Mouse (Mus musculus) lung, embryonic 14.5 days (tissue): ENCODE results near the gene Dlg4. TPM values are rescaled to one million over a fixed set of nuclear protein-coding genes. Genes with fewer than 3 reads are reported as not detected.

Source experiments
- ATAC-seq: fragments of 200-750 bp; cut with Nextera tagmentation; 2 replicates; pipeline ENCODE4 v1.8.0; 2017; ENCODE audit warnings: mild to moderate bottlenecking, moderate TSS enrichment, moderate library complexity; ENCODE audit not compliant: insufficient read depth
- DNase-seq: peaks from one replicate; pipeline ENCODE4 v3.0.0-alpha.2; 2015
- H3K27ac ChIP-seq: fragments of 300-500 bp; sonication (generic); 2 replicates; pipeline ENCODE4 v1.5.1; 2014; ENCODE audit warnings: low read depth, mild to moderate bottlenecking, moderate library complexity
- H3K27me3 ChIP-seq: fragments of 300-500 bp; sonication (generic); 2 replicates; pipeline ENCODE4 v1.6.1; 2014; ENCODE audit warnings: low read length, control low read depth; ENCODE audit not compliant: insufficient read depth
- H3K36me3 ChIP-seq: fragments of 300-500 bp; sonication (generic); 2 replicates; pipeline ENCODE4 v1.6.1; 2014; ENCODE audit warnings: control low read depth; ENCODE audit not compliant: insufficient read depth
- H3K4me1 ChIP-seq: fragments of 300-500 bp; sonication (generic); 2 replicates; pipeline ENCODE4 v1.6.1; 2014; ENCODE audit warnings: antibody characterized with exemption, control low read depth; ENCODE audit not compliant: insufficient read depth
- H3K4me2 ChIP-seq: fragments of 300-500 bp; sonication (generic); 2 replicates; pipeline ENCODE4 v1.6.1; 2014; ENCODE audit warnings: mild to moderate bottlenecking
- H3K4me3 ChIP-seq: fragments of 300-500 bp; sonication (generic); 2 replicates; pipeline ENCODE4 v1.5.1; 2014; ENCODE audit warnings: low read depth, low read length
- H3K9ac ChIP-seq: fragments of 300-500 bp; sonication (generic); 2 replicates; pipeline ENCODE4 v1.6.1; 2014
- H3K9me3 ChIP-seq: fragments of 300-500 bp; sonication (generic); 2 replicates; pipeline ENCODE4 v1.6.1; 2016; ENCODE audit warnings: low read depth, low read length, control low read depth
- CTCF ChIP-seq: IDR thresholded peaks from 2 replicates; pipeline ENCODE4 v1.5.1; 2016; ENCODE audit warnings: antibody characterized with exemption, low read depth
- whole genome bisulfite sequencing: fragments of 180-500 bp; shearing (Covaris S2); extraction: QIAGEN DNeasy Blood & Tissue Kit; methylation state at CpG from one replicate; pipeline ENCODE4 v1.1.7; 2014; 5-methylcytosine and 5-hydroxymethylcytosine counted together
- polyA plus RNA-seq: library from polyadenylated mRNA; unstranded; fragments of >200 nt; fragmentation: Nextera tagmentation; extraction: Ambion mirVana; gene quantifications from 2 replicates; pipeline ENCODE4 v1.2.1, GENCODE M21; 2014

Gene Dlg4
- polyA plus RNA-seq, result 5.9 and 7.4 TPM in 2 replicates

DNA sequence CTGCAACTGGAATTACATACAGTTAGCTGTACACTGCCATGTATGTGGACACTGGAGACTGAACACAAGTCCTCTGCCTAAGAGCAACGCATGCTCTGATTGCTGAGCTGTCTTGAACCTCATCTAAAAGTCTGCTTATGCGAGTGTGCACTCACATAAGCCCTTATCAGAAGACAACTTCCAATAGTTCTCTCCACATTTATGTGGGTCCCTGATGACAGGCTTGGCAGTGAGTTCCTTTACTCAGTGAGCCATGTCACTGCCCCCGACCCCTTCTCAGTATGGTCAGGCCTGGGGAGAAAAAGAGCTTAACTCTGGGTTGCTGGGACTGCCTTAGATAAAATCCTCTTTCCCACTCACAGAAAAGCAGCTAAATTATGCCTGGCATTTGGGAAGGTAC lies at the start of gene Dlg4:
Gene Dlg4, plus strand, starts transcription at position 274 of the 400 bp plus-strand sequence.
- peak within 1 kb of the TSS; percentile 38; the same call in 1 of the 2 replicates for H3K27ac ChIP-seq
- ATAC-seq, result no peak
- TF ChIP-seq CTCF, result no peak
- peak within 1 kb of the TSS; percentile 66; the same call in 1 of the 2 replicates for H3K4me3 ChIP-seq
- WGBS, result 69% methylated on average over 3 of the region's 3 CpGs
- H3K4me1 ChIP-seq, result peaks cover 14% of the 10 kb centered on the region
- peak within 1 kb of the TSS; percentile 93 for H3K4me2 ChIP-seq
- H3K36me3 ChIP-seq, result peaks cover 25% of the 10 kb centered on the region
- H3K27me3 ChIP-seq, result no peaks in the 10 kb centered on the region
- peak within 1 kb of the TSS; percentile 80 for H3K9ac ChIP-seq
- H3K9me3 ChIP-seq, result no peaks in the 10 kb centered on the region
- no peak for DNase-seq

DNA sequence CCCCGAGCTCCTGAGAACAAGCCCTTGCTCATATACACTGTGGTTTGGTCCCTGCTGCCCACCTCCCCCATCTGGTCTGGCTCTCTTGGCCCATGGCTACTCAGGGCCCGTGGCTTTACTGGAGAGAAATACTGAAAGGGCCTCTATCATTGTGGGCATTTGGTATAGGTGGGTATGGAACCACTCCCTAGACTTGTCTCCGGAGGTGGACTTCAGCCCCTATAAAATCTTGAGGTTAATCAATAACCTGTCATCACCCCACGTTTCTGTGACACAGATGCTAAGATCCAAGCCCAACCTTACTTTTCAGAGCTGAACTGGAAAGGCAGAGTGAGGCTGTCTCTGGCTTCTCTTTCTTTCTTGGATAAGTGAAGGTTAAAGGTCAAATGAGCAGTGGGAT lies 47.9 kb upstream of the Dlg4 start:
- no peak for TF ChIP-seq CTCF
- Histone ChIP-seq H3K9me3 (no peaks in the 10 kb centered on the region), H3K27ac (no peak overlapping the region), H3K4me1 (no peaks in the 10 kb centered on the region), H3K27me3 (peaks cover 38% of the 10 kb centered on the region), H3K4me2 (no peak overlapping the region), H3K9ac (no peak overlapping the region), H3K36me3 (peaks cover 51% of the 10 kb centered on the region), H3K4me3 (no peak overlapping the region)
- ATAC-seq, result no peak
- DNase-seq, result no peak
- 72% methylated on average over 4 of the region's 4 CpGs for WGBS

DNA sequence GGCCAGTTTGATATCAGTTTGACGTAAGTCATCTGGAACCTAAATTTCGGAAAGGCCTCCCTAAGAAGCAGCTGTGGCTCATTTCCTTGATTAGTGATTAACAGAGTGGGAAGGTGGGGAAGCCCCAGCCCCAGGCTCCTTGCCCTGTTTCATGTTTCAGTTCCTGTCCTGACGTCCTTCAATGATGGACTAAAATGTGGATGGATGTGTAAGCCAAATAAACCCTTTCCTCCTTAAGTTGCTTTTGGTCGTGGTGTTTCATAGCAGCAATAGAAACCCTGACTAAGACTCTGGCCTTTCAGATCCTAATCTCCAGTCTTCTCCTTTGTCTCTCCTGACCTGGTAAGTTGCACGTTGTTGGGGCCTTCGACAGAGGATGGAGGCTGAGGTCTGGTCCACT lies 46.5 kb upstream of the Dlg4 start:
- Histone ChIP-seq H3K27me3 (peaks cover 23% of the 10 kb centered on the region), H3K27ac (no peak overlapping the region), H3K4me2 (no peak overlapping the region), H3K9ac (no peak overlapping the region), H3K36me3 (peaks cover 65% of the 10 kb centered on the region), H3K9me3 (no peaks in the 10 kb centered on the region), H3K4me3 (no peak overlapping the region), H3K4me1 (no peaks in the 10 kb centered on the region)
- DNase-seq, result no peak
- ATAC-seq, result no peak
- no peak for TF ChIP-seq CTCF
- 75% methylated on average over 6 of the region's 6 CpGs for WGBS

DNA sequence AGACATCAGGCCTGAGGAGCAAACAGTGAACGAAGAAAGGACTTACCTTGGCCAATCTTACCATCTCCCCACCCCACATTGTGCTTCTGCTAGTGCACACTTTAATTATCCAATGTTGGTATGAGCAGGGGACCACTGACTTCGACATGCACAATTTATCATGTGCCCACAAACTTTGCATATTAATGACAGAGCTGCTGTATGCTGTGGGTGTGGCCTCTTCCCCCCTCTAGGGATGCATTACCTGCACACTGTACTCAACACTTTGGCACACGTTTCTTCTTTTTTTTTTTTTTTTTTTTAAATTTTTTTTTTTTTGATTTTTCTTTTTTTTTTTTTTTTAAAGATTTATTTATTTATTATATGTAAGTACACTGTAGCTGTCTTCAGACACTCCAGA lies 46.0 kb upstream of the Dlg4 start:
- H3K27me3 ChIP-seq, result peaks cover 19% of the 10 kb centered on the region
- ATAC-seq (no peak), DNase-seq (no peak)
- H3K9me3 ChIP-seq, result no peaks in the 10 kb centered on the region
- H3K4me1 ChIP-seq, result no peaks in the 10 kb centered on the region
- H3K27ac ChIP-seq, result no peak overlapping the region
- no peak overlapping the region for H3K4me3 ChIP-seq
- no peak overlapping the region for H3K9ac ChIP-seq
- peaks cover 69% of the 10 kb centered on the region for H3K36me3 ChIP-seq
- WGBS, result 68% methylated on average over 3 of the region's 3 CpGs
- no peak for TF ChIP-seq CTCF
- H3K4me2 ChIP-seq, result no peak overlapping the region

DNA sequence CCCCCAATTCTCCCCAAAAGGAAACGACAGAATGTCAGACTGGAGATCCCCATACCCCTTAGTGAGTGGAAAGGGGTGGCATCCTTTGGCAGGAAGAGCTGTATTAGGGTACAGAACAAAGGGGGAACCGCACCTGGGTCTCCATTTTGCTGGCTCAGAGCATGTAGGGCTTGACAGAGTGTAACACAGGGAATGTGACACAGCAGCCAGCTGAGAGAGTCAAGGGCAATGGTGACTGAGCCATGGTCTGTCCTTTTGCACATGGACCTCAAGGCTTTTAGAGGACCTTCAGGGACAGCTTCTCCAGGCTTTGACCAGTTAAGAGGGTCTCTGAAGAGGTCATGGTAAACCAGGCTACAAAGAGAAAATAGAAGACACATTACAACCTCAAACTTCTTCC lies 41.8 kb upstream of the Dlg4 start:
- DNase-seq (no peak), ATAC-seq (no peak)
- peaks cover 75% of the 10 kb centered on the region for H3K36me3 ChIP-seq
- H3K9ac ChIP-seq, result no peak overlapping the region
- no peaks in the 10 kb centered on the region for H3K4me1 ChIP-seq
- no peaks in the 10 kb centered on the region for H3K9me3 ChIP-seq
- H3K27me3 ChIP-seq, result no peaks in the 10 kb centered on the region
- H3K27ac ChIP-seq, result no peak overlapping the region
- no peak for TF ChIP-seq CTCF
- H3K4me3 ChIP-seq, result no peak overlapping the region
- WGBS, result 94% methylated on average over 2 of the region's 2 CpGs
- H3K4me2 ChIP-seq, result no peak overlapping the region

DNA sequence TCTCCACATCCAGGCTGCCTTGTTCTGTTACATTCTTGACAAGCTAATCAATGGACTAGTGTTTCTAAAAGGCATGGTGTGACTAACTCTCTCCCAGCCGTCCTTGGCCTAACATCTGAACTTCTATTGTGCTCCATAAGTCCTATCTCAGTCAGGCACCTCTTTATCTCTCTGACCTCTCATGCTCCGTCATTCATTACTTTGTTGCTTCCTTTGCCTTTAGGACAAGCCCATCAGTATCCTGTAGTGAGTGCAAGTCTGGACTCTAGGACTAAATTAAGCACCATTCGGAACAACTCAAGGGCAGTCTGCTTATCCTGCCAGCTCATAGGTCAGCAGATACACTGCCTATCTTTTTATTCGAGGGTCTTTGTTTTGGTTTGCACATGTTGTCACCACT lies 40.5 kb upstream of the Dlg4 start:
- 80% methylated on average over 4 of the region's 4 CpGs for WGBS
- ATAC-seq (no peak), DNase-seq (no peak)
- Histone ChIP-seq H3K4me1 (no peaks in the 10 kb centered on the region), H3K36me3 (peaks cover 68% of the 10 kb centered on the region), H3K4me2 (no peak overlapping the region), H3K4me3 (no peak overlapping the region), H3K27ac (no peak overlapping the region), H3K27me3 (no peaks in the 10 kb centered on the region), H3K9ac (no peak overlapping the region), H3K9me3 (no peaks in the 10 kb centered on the region)
- TF ChIP-seq CTCF, result no peak

DNA sequence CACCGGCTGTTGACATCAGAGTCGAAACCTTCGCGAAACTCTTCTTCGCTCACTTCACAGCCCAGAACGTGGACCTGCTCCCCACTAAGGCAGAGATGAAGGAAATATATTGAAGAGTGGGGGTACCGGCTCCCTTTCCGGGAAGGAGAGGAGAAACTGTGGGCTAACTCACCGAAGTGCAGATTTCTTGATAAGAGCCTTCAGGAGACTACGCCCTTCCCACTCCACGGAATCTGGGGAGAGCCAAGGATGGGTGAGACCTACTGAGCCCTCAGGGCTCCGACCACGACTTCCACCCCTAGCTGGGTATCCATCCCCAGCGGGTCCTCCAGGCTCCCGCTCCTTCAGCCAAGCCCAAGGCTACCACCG lies 36.9 kb upstream of the Dlg4 start:
- Histone ChIP-seq H3K27me3 (no peaks in the 10 kb centered on the region), H3K4me3 (peak overlapping the region; percentile 100), H3K9ac (peak overlapping the region; percentile 68), H3K27ac (peak overlapping the region; percentile 98), H3K4me2 (peak overlapping the region; percentile 67), H3K9me3 (no peaks in the 10 kb centered on the region), H3K36me3 (peaks cover 46% of the 10 kb centered on the region), H3K4me1 (peaks cover 11% of the 10 kb centered on the region; the same call in 1 of the 2 replicates)
- DNase-seq (no peak), ATAC-seq (no peak)
- WGBS, result 2% methylated on average over 16 of the region's 16 CpGs
- no peak for TF ChIP-seq CTCF
